Mouse (Mus musculus) megakaryocyte-erythroid progenitor cell, adult 5 weeks (primary cell): ENCODE data around the gene Lekr1. TPM values are rescaled to one million over a fixed set of nuclear protein-coding genes. Genes with fewer than 3 reads are reported as not detected.

ENCODE experiments used
- polyA plus RNA-seq: library from polyadenylated mRNA; stranded (reverse); fragments of >175 nt; gene quantifications from 2 replicates; pipeline ENCODE4 v1.2.3, GENCODE M21; 2012

The Lekr1 gene
- 0.16 and 0.90 TPM in 2 replicates for polyA plus RNA-seq

DNA sequence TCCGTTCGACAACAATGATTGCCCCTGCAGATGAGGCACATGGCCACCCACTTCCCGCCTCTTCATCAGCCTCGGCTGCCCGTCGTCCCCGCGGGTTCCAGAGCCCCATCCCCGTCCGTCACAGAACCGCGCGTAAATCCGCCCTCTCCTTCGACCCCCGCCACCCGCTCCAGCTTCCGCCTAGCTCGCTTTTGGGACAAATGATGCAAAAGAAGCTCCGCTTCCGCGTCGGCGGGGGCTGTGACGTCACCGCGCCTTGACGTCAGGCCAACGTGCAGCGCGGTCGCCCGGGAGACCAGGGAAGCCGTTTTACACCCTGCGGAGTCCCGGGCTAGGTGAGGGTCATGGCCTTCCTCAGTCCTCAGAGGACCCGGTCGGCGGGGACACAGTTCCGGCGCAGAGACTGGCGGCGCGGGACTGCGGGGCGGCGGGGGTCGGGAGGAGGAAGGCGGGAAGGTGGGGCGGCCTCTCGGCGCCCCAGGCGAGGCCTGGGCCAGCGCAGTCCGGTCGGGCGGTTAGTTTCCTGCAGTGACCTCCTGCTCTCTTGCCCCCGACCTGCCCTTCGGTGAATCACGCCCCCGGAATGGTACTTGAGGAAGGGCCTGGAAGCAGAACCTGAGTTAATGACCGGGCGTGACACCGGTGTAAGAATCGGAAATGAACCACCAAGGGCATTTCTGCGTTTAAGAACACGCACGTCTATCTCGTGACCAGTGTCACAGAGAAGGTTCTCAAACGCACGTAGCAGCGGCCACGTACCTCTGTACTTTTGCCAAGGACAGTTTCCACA, at the start of gene Lekr1:
Gene Lekr1 (plus strand): TSS at position 252 of the 790 bp plus-strand sequence.

Other genes with a start within 250 kb of the Lekr1 start
- gene Tiparp, start 137.8 kb upstream of the Lekr1 start, polyA plus RNA-seq = 3.9 and 4.5 TPM in 2 replicates